Mouse (Mus musculus): ENCODE data around the gene Nudt14. TPM values are rescaled to one million over a fixed set of nuclear protein-coding genes. Genes with fewer than 3 reads are reported as not detected.
A peak's percentile ranks its signal among the peaks of the same experiment; 100 is the strongest.

Gene Nudt14
- polyA plus RNA-seq, 1 experiment from 2014 or later = 109 TPM

- Histone ChIP-seq H3K4me2 (ENCODE audit: low read depth, low read length) (no peak overlapping the region), H3K9ac (ENCODE audit: low read length) (no peak overlapping the region), H3K27me3 (ENCODE audit: control insufficient read depth, insufficient read depth, low read depth, low read length) (no peaks in the 10 kb centered on the region), H3K4me3 (ENCODE audit: low read length) (no peak overlapping the region), H3K4me1 (replicated peaks; ENCODE audit: control insufficient read depth, insufficient read depth, low read length) (peaks cover 21% of the 10 kb centered on the region), H3K27ac (ENCODE audit: low read length) (peak overlapping the region; percentile 11), H3K9me3 (ENCODE audit: control insufficient read depth, low read length) (no peaks in the 10 kb centered on the region), H3K36me3 (ENCODE audit: control insufficient read depth, insufficient read depth, low read length) (no peaks in the 10 kb centered on the region)
- WGBS = 62% methylated on average over 3 of the region's 3 CpGs
- no peak for ATAC-seq (ENCODE audit: low read depth)
Measured at GRCm38 (mm10) chr12:112952926-112953565, 11.1 kb upstream of the Nudt14 start.

GRCm38 (mm10) chr12:112952433-112952832, 10.5 kb upstream of the Nudt14 start:
- H3K27ac ChIP-seq (ENCODE audit: low read length) = peak overlapping the region; percentile 11; the same call in 1 of the 2 replicates
- H3K4me1 ChIP-seq (replicated peaks; ENCODE audit: control insufficient read depth, insufficient read depth, low read length) = peaks cover 21% of the 10 kb centered on the region
- no peaks in the 10 kb centered on the region for H3K27me3 ChIP-seq (ENCODE audit: control insufficient read depth, insufficient read depth, low read depth, low read length)
- H3K9me3 ChIP-seq (ENCODE audit: control insufficient read depth, low read length) = no peaks in the 10 kb centered on the region
- no peak overlapping the region for H3K4me3 ChIP-seq (ENCODE audit: low read length)
- H3K4me2 ChIP-seq (ENCODE audit: low read depth, low read length) = no peak overlapping the region
- H3K36me3 ChIP-seq (ENCODE audit: control insufficient read depth, insufficient read depth, low read length) = no peaks in the 10 kb centered on the region
- WGBS = 38% methylated on average over 8 of the region's 8 CpGs
- no peak for ATAC-seq (ENCODE audit: low read depth)
- no peak overlapping the region for H3K9ac ChIP-seq (ENCODE audit: low read length)

GRCm38 (mm10) chr12:112951150-112951842, 9.4 kb upstream of the Nudt14 start:
- peaks cover 21% of the 10 kb centered on the region for H3K4me1 ChIP-seq (replicated peaks; ENCODE audit: control insufficient read depth, insufficient read depth, low read length)
- H3K27me3 ChIP-seq (ENCODE audit: control insufficient read depth, insufficient read depth, low read depth, low read length) = no peaks in the 10 kb centered on the region
- no peak for ATAC-seq (ENCODE audit: low read depth)
- H3K9ac ChIP-seq (ENCODE audit: low read length) = no peak overlapping the region; the same call in 1 of the 2 replicates
- 17% methylated on average over 7 of the region's 7 CpGs for WGBS
- peak overlapping the region; percentile 87 for H3K4me2 ChIP-seq (ENCODE audit: low read depth, low read length)
- H3K36me3 ChIP-seq (ENCODE audit: control insufficient read depth, insufficient read depth, low read length) = no peaks in the 10 kb centered on the region
- peak overlapping the region; percentile 84 for H3K27ac ChIP-seq (ENCODE audit: low read length)
- H3K4me3 ChIP-seq (ENCODE audit: low read length) = no peak overlapping the region
- no peaks in the 10 kb centered on the region for H3K9me3 ChIP-seq (ENCODE audit: control insufficient read depth, low read length)

- no peaks in the 10 kb centered on the region for H3K36me3 ChIP-seq (ENCODE audit: control insufficient read depth, insufficient read depth, low read length)
- peak overlapping the region; percentile 84 for H3K27ac ChIP-seq (ENCODE audit: low read length)
- no peaks in the 10 kb centered on the region for H3K9me3 ChIP-seq (ENCODE audit: control insufficient read depth, low read length)
- WGBS = 5% methylated on average over 6 of the region's 6 CpGs
- no peaks in the 10 kb centered on the region for H3K27me3 ChIP-seq (ENCODE audit: control insufficient read depth, insufficient read depth, low read depth, low read length)
- 0 out of 2 replicates have a peak, but pooled peaks have one; percentile 8 for ATAC-seq (ENCODE audit: low read depth)
- H3K4me2 ChIP-seq (ENCODE audit: low read depth, low read length) = peak overlapping the region; percentile 87
- peak overlapping the region; percentile 71 for H3K4me3 ChIP-seq (ENCODE audit: low read length)
- H3K9ac ChIP-seq (ENCODE audit: low read length) = peak overlapping the region; percentile 40; the same call in 1 of the 2 replicates
- H3K4me1 ChIP-seq (replicated peaks; ENCODE audit: control insufficient read depth, insufficient read depth, low read length) = peaks cover 21% of the 10 kb centered on the region
Measured at GRCm38 (mm10) chr12:112950761-112951129, 8.8 kb upstream of the Nudt14 start.

GRCm38 (mm10) chr12:112950040-112950760, 8.3 kb upstream of the Nudt14 start:
- H3K4me3 ChIP-seq (ENCODE audit: low read length) = peak overlapping the region; percentile 71
- peak overlapping the region; percentile 75 for H3K9ac ChIP-seq (ENCODE audit: low read length)
- H3K4me1 ChIP-seq (replicated peaks; ENCODE audit: control insufficient read depth, insufficient read depth, low read length) = peaks cover 21% of the 10 kb centered on the region
- H3K9me3 ChIP-seq (ENCODE audit: control insufficient read depth, low read length) = no peaks in the 10 kb centered on the region
- peak overlapping the region; percentile 87 for H3K4me2 ChIP-seq (ENCODE audit: low read depth, low read length)
- H3K27ac ChIP-seq (ENCODE audit: low read length) = peak overlapping the region; percentile 84
- peak; percentile 91 for ATAC-seq (ENCODE audit: low read depth)
- H3K36me3 ChIP-seq (ENCODE audit: control insufficient read depth, insufficient read depth, low read length) = no peaks in the 10 kb centered on the region
- H3K27me3 ChIP-seq (ENCODE audit: control insufficient read depth, insufficient read depth, low read depth, low read length) = no peaks in the 10 kb centered on the region
- WGBS = under 1% methylated on average over 58 of the region's 58 CpGs

GRCm38 (mm10) chr12:112947307-112947706, 5.4 kb upstream of the Nudt14 start:
- H3K27me3 ChIP-seq (ENCODE audit: control insufficient read depth, insufficient read depth, low read depth, low read length) = no peaks in the 10 kb centered on the region
- no peak overlapping the region for H3K4me3 ChIP-seq (ENCODE audit: low read length)
- H3K4me2 ChIP-seq (ENCODE audit: low read depth, low read length) = no peak overlapping the region
- WGBS = 24% methylated on average over 4 of the region's 4 CpGs
- H3K9me3 ChIP-seq (ENCODE audit: control insufficient read depth, low read length) = no peaks in the 10 kb centered on the region
- H3K4me1 ChIP-seq (replicated peaks; ENCODE audit: control insufficient read depth, insufficient read depth, low read length) = peaks cover 16% of the 10 kb centered on the region
- H3K27ac ChIP-seq (ENCODE audit: low read length) = peak overlapping the region; percentile 59
- H3K36me3 ChIP-seq (ENCODE audit: control insufficient read depth, insufficient read depth, low read length) = no peaks in the 10 kb centered on the region
- no peak overlapping the region for H3K9ac ChIP-seq (ENCODE audit: low read length)
- ATAC-seq (ENCODE audit: low read depth) = no peak

- Histone ChIP-seq H3K9ac (ENCODE audit: low read length) (no peak overlapping the region), H3K4me1 (replicated peaks; ENCODE audit: control insufficient read depth, insufficient read depth, low read length) (peaks cover 18% of the 10 kb centered on the region), H3K9me3 (ENCODE audit: control insufficient read depth, low read length) (no peaks in the 10 kb centered on the region), H3K27ac (ENCODE audit: low read length) (no peak overlapping the region), H3K27me3 (ENCODE audit: control insufficient read depth, insufficient read depth, low read depth, low read length) (no peaks in the 10 kb centered on the region), H3K4me2 (ENCODE audit: low read depth, low read length) (no peak overlapping the region), H3K36me3 (ENCODE audit: control insufficient read depth, insufficient read depth, low read length) (no peaks in the 10 kb centered on the region), H3K4me3 (ENCODE audit: low read length) (no peak overlapping the region)
- WGBS = 71% methylated on average over 2 of the region's 2 CpGs
- no peak for ATAC-seq (ENCODE audit: low read depth)
Measured at GRCm38 (mm10) chr12:112943669-112944068, 1.7 kb upstream of the Nudt14 start.

GRCm38 (mm10) chr12:112941156-112941775, 658 bp downstream of the Nudt14 start:
- Histone ChIP-seq H3K27me3 (ENCODE audit: control insufficient read depth, insufficient read depth, low read depth, low read length) (no peaks in the 10 kb centered on the region), H3K36me3 (ENCODE audit: control insufficient read depth, insufficient read depth, low read length) (no peaks in the 10 kb centered on the region), H3K9ac (ENCODE audit: low read length) (peak overlapping the region; percentile 86), H3K4me1 (replicated peaks; ENCODE audit: control insufficient read depth, insufficient read depth, low read length) (peaks cover 24% of the 10 kb centered on the region), H3K9me3 (ENCODE audit: control insufficient read depth, low read length) (no peaks in the 10 kb centered on the region), H3K27ac (ENCODE audit: low read length) (peak overlapping the region; percentile 86), H3K4me3 (ENCODE audit: low read length) (peak overlapping the region; percentile 74), H3K4me2 (ENCODE audit: low read depth, low read length) (peak overlapping the region; percentile 85)
- ATAC-seq (ENCODE audit: low read depth) = peak; percentile 20
- WGBS = 30% methylated on average over 10 of the region's 10 CpGs

- WGBS = 71% methylated on average over 9 of the region's 9 CpGs
- H3K4me2 ChIP-seq (ENCODE audit: low read depth, low read length) = peak overlapping the region; percentile 85; the same call in 1 of the 2 replicates
- peak overlapping the region; percentile 86 for H3K27ac ChIP-seq (ENCODE audit: low read length)
- H3K9ac ChIP-seq (ENCODE audit: low read length) = 0 out of 2 replicates have a peak overlapping the region, but pooled peaks have one; percentile 23
- no peak overlapping the region for H3K4me3 ChIP-seq (ENCODE audit: low read length)
- H3K4me1 ChIP-seq (replicated peaks; ENCODE audit: control insufficient read depth, insufficient read depth, low read length) = peaks cover 24% of the 10 kb centered on the region
- ATAC-seq (ENCODE audit: low read depth) = no peak
- H3K27me3 ChIP-seq (ENCODE audit: control insufficient read depth, insufficient read depth, low read depth, low read length) = no peaks in the 10 kb centered on the region
- no peaks in the 10 kb centered on the region for H3K36me3 ChIP-seq (ENCODE audit: control insufficient read depth, insufficient read depth, low read length)
- H3K9me3 ChIP-seq (ENCODE audit: control insufficient read depth, low read length) = no peaks in the 10 kb centered on the region
Measured at GRCm38 (mm10) chr12:112940710-112941109, 1.2 kb downstream of the Nudt14 start.

Data from lung, embryonic 16.5 days (tissue).